Mouse (Mus musculus) heart, adult 2 months (tissue): Measurements from ENCODE around the gene Gc.

Experiments
- CTCF ChIP-seq: fragments of 200-600 bp; IDR thresholded peaks from 2 replicates; pipeline ENCODE4 v1.8.1; 2022; ENCODE audit warnings: antibody characterized with exemption, mild to moderate bottlenecking, moderate library complexity
- EP300 ChIP-seq: fragments of 200-500 bp; IDR thresholded peaks from 2 replicates; pipeline ENCODE4 v1.6.1; 2011; ENCODE audit warnings: low read depth, low read length, control low read depth; ENCODE audit not compliant: insufficient read depth
- POLR2A ChIP-seq: fragments of 200-500 bp; IDR thresholded peaks from 2 replicates; pipeline ENCODE4 v1.6.1; 2011; ENCODE audit warnings: mild to moderate bottlenecking, low read depth, low read length, control low read depth; ENCODE audit not compliant: insufficient read depth

DNA sequence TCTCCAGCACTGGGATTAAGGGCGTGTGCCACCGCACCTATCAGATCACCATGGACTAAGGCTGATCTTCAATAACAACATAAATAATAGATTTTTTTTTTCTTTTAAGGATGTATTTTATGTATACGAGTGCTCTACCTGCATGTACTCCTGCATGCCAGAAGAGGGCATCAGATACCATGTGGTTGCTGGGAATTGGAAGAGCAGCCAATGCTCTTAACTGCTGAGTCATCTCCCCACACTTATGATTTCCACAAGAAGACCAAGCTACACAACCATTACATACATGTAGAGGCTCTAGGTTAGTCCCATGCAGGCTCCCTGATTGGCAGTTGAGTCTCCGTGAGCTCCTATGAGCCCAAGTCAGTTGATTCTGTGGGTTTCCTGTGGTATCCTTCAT, 13.3 kb downstream of the Gc start:
- TF ChIP-seq CTCF (0 out of 2 replicates have a peak, but pooled peaks have one; percentile 10), POLR2A (no peak), EP300 (no peak)
